Mouse (Mus musculus) MEL (cell line): ENCODE measurements at regions not wholly inside any gene's neighbourhood (a gene's known extent, or its start where the extent isn't known, plus 50 kb on each side); places are given as distances from the start of the nearest gene placed in this dataset.

Experiments
- DNase-seq: peaks from one replicate; pipeline ENCODE4 v3.0.0; 2011; ENCODE audit warnings: low read depth, low spot score
- H3K27ac ChIP-seq: 2 replicates; pipeline ENCODE4 v1.5.1; 2012; ENCODE audit warnings: low read depth, mild to moderate bottlenecking, control low read depth, low read length, moderate library complexity; ENCODE audit not compliant: control insufficient read depth
- H3K27me3 ChIP-seq, 2 experiments: fragments of 150-350 bp in 1 of 2; sonication (generic) in 1 of 2; 2 replicates each; pipeline ENCODE4 v1.6.1; 2012; ENCODE audit warnings: low read length in 2 of 2, mild to moderate bottlenecking in 2 of 2, improper control_type of control experiment in 1 of 2, moderate library complexity in 1 of 2; ENCODE audit not compliant: insufficient read depth in 2 of 2, control insufficient read depth in 1 of 2
- H3K36me3 ChIP-seq, 2 experiments: 2 replicates each; pipeline ENCODE4 v1.6.1; 2012 to 2014; ENCODE audit warnings: low read length in 2 of 2, improper control_type of control experiment in 1 of 2, inconsistent platforms in 1 of 2, mild to moderate bottlenecking in 1 of 2; ENCODE audit not compliant: insufficient read depth in 2 of 2, control insufficient read depth in 1 of 2
- H3K4me1 ChIP-seq, 2 experiments: fragments of 150-350 bp in 1 of 2; sonication (generic) in 1 of 2; 2 replicates each; pipeline ENCODE4 v1.6.1; 2012; ENCODE audit warnings: low read length in 2 of 2, improper control_type of control experiment in 1 of 2, mild to moderate bottlenecking in 1 of 2; ENCODE audit not compliant: insufficient read depth in 2 of 2, control insufficient read depth in 1 of 2
- H3K4me3 ChIP-seq, 2 experiments: fragments of 150-350 bp in 1 of 2; sonication (generic) in 1 of 2; 2 replicates each; pipeline ENCODE4 v1.5.1; 2012; ENCODE audit warnings: low read depth in 2 of 2, low read length in 2 of 2, mild to moderate bottlenecking in 2 of 2, moderate library complexity in 2 of 2, control low read depth in 1 of 2, improper control_type of control experiment in 1 of 2; ENCODE audit not compliant: control insufficient read depth in 1 of 2, insufficient read depth in 1 of 2
- H3K79me2 ChIP-seq: 2 replicates; pipeline ENCODE4 v1.6.1; 2012; ENCODE audit warnings: mild to moderate bottlenecking, low read length, moderate library complexity; ENCODE audit not compliant: control insufficient read depth, poor library complexity, insufficient read depth
- H3K9ac ChIP-seq: 2 replicates; pipeline ENCODE4 v1.6.1; 2012; ENCODE audit warnings: low read depth, mild to moderate bottlenecking, control low read depth, low read length, moderate library complexity; ENCODE audit not compliant: control insufficient read depth, poor library complexity, severe bottlenecking
- H3K9me3 ChIP-seq: fragments of 150-350 bp; sonication (generic); replicated peaks from 2 replicates; pipeline ENCODE4 v1.6.1; 2012; ENCODE audit warnings: mild to moderate bottlenecking, low read length, improper control_type of control experiment, moderate library complexity; ENCODE audit not compliant: insufficient read depth
- CHD1 ChIP-seq: IDR thresholded peaks from 2 replicates; pipeline ENCODE4 v1.6.1; 2012; ENCODE audit warnings: low read depth, mild to moderate bottlenecking, inconsistent platforms, low read length, improper control_type of control experiment
- E2F4 ChIP-seq: IDR thresholded peaks from 2 replicates; pipeline ENCODE4 v1.6.1; 2011; ENCODE audit warnings: low read depth, low read length, improper control_type of control experiment, borderline replicate concordance
- ELF1 ChIP-seq: IDR thresholded peaks from 2 replicates; pipeline ENCODE4 v1.6.1; 2014; ENCODE audit warnings: low read depth, mild to moderate bottlenecking, inconsistent platforms, low read length, improper control_type of control experiment, moderate library complexity
- EP300 ChIP-seq, 2 experiments: IDR thresholded peaks; 2 replicates each; pipeline ENCODE4 v1.6.1; 2011; ENCODE audit warnings: improper control_type of control experiment in 2 of 2, low read length in 2 of 2, low read depth in 1 of 2, mild to moderate bottlenecking in 1 of 2
- ETS1 ChIP-seq: IDR thresholded peaks from 2 replicates; pipeline ENCODE4 v1.6.1; 2012; ENCODE audit warnings: low read depth, mild to moderate bottlenecking, inconsistent platforms, low read length, improper control_type of control experiment, moderate library complexity
- GATA1 ChIP-seq: IDR thresholded peaks from 2 replicates; pipeline ENCODE4 v1.6.1; 2011; ENCODE audit warnings: low read depth, low read length, improper control_type of control experiment
- HCFC1 ChIP-seq: IDR thresholded peaks from 2 replicates; pipeline ENCODE4 v1.6.1; 2012; ENCODE audit warnings: low read depth, mild to moderate bottlenecking, inconsistent platforms, low read length, improper control_type of control experiment, moderate library complexity
- JUND ChIP-seq: IDR thresholded peaks from 2 replicates; pipeline ENCODE4 v1.6.1; 2011; ENCODE audit warnings: low read depth, mild to moderate bottlenecking, improper control_type of control experiment, low read length
- KAT2A ChIP-seq: conservative IDR thresholded peaks from 2 replicates; pipeline ENCODE4 v1.6.1; 2012; ENCODE audit warnings: low read depth, low read length, improper control_type of control experiment, inconsistent platforms
- MAFK ChIP-seq: IDR thresholded peaks from 2 replicates; pipeline ENCODE4 v1.6.1; 2011; ENCODE audit warnings: low read depth, mild to moderate bottlenecking, low read length, improper control_type of control experiment, borderline replicate concordance
- MYB ChIP-seq: IDR thresholded peaks from 2 replicates; pipeline ENCODE4 v1.6.1; 2011; ENCODE audit warnings: mild to moderate bottlenecking, low read depth, low read length, improper control_type of control experiment
- MYC ChIP-seq: IDR thresholded peaks from 2 replicates; pipeline ENCODE4 v1.6.1; 2011; ENCODE audit warnings: low read depth, mild to moderate bottlenecking, low read length, improper control_type of control experiment, moderate library complexity
- NELFE ChIP-seq: IDR thresholded peaks from 2 replicates; pipeline ENCODE4 v1.6.1; 2011; ENCODE audit warnings: low read depth, low read length, improper control_type of control experiment
- RCOR1 ChIP-seq: IDR thresholded peaks from 2 replicates; pipeline ENCODE4 v1.6.1; 2012; ENCODE audit warnings: low read depth, mild to moderate bottlenecking, inconsistent platforms, low read length, improper control_type of control experiment
- SIN3A ChIP-seq: IDR thresholded peaks from 2 replicates; pipeline ENCODE4 v1.6.1; 2012; ENCODE audit warnings: low read length, improper control_type of control experiment, inconsistent platforms
- TAL1 ChIP-seq: IDR thresholded peaks from 2 replicates; pipeline ENCODE4 v1.6.1; 2012; ENCODE audit warnings: mild to moderate bottlenecking, inconsistent platforms, low read length, moderate library complexity, mixed read lengths
- TBP ChIP-seq: IDR thresholded peaks from 2 replicates; pipeline ENCODE4 v1.8.0; 2011; ENCODE audit warnings: low read depth, low read length, improper control_type of control experiment
- TCF12 ChIP-seq: IDR thresholded peaks from 2 replicates; pipeline ENCODE4 v1.6.1; 2014; ENCODE audit warnings: low read depth, mild to moderate bottlenecking, inconsistent platforms, low read length, improper control_type of control experiment, moderate library complexity
- USF1 ChIP-seq: IDR thresholded peaks from 2 replicates; pipeline ENCODE4 v1.6.1; 2014; ENCODE audit warnings: low read depth, mild to moderate bottlenecking, inconsistent platforms, low read length, improper control_type of control experiment, moderate library complexity
- ZKSCAN1 ChIP-seq: IDR thresholded peaks from 2 replicates; pipeline ENCODE4 v1.6.1; 2012; ENCODE audit warnings: low read depth, mild to moderate bottlenecking, inconsistent platforms, low read length, improper control_type of control experiment, moderate library complexity
- ZMIZ1 ChIP-seq: IDR thresholded peaks from 2 replicates; pipeline ENCODE4 v1.6.1; 2012; ENCODE audit warnings: low read depth, mild to moderate bottlenecking, inconsistent platforms, low read length, improper control_type of control experiment, moderate library complexity
- ZNF384 ChIP-seq: IDR thresholded peaks from 2 replicates; pipeline ENCODE4 v1.6.1; 2012; ENCODE audit warnings: low read depth, mild to moderate bottlenecking, inconsistent platforms, low read length, improper control_type of control experiment

- peak; percentile 47 for DNase-seq
- TF ChIP-seq USF1 (peak; percentile 31; the same call in 1 of the 2 replicates), RCOR1 (no peak)
- TF ChIP-seq, all 39 proteins: peak for 1
- H3K4me3 ChIP-seq, result no peak overlapping the region
- H3K36me3 ChIP-seq, result peaks cover 0 to 35% of the 10 kb centered on the region in 2 experiments; a peak in 2 of 4 replicates
- H3K27me3 ChIP-seq, result no peaks in the 10 kb centered on the region
- H3K4me1 ChIP-seq, result peaks cover 20 to 41% of the 10 kb centered on the region in 2 experiments
- H3K9me3 ChIP-seq, result no peaks in the 10 kb centered on the region
- H3K27ac ChIP-seq, result peak overlapping the region; percentile 65
- H3K79me2 ChIP-seq, result no peaks in the 10 kb centered on the region; the same call in 1 of the 2 replicates
- H3K9ac ChIP-seq, result peak overlapping the region; percentile 50
Observed at GRCm38 (mm10) chr13:111936081-111936857, 127.5 kb upstream of the Map3k1 start.

- TF ChIP-seq ZNF384 (0 out of 2 replicates have a peak, but pooled peaks have one; percentile 25), USF1 (no peak)
- no peak overlapping the region for H3K9ac ChIP-seq
- no peaks in the 10 kb centered on the region for H3K27me3 ChIP-seq
- H3K9me3 ChIP-seq, result no peaks in the 10 kb centered on the region
- H3K79me2 ChIP-seq, result no peaks in the 10 kb centered on the region; the same call in 1 of the 2 replicates
- H3K36me3 ChIP-seq, result peaks cover 0 to 36% of the 10 kb centered on the region in 2 experiments; a peak in 2 of 4 replicates
- H3K27ac ChIP-seq, result no peak overlapping the region
- peaks cover 23 to 40% of the 10 kb centered on the region in 2 experiments for H3K4me1 ChIP-seq
- no peak overlapping the region for H3K4me3 ChIP-seq
- DNase-seq, result no peak
Observed at GRCm38 (mm10) chr13:111936983-111937382, 128.2 kb upstream of the Map3k1 start.

- peak overlapping the region; percentile 96 for H3K27ac ChIP-seq
- peaks cover 26 to 42% of the 10 kb centered on the region in 2 experiments for H3K4me1 ChIP-seq
- H3K9ac ChIP-seq, result peak overlapping the region; percentile 66
- H3K79me2 ChIP-seq, result no peaks in the 10 kb centered on the region; the same call in 1 of the 2 replicates
- H3K4me3 ChIP-seq, result peak overlapping the region; percentile 37 to 55
- peaks cover 0 to 41% of the 10 kb centered on the region in 2 experiments; a peak in 2 of 4 replicates for H3K36me3 ChIP-seq
- H3K9me3 ChIP-seq, result no peaks in the 10 kb centered on the region
- TF ChIP-seq ZKSCAN1 (no peak), HCFC1 (no peak), ZNF384 (peak; percentile 67), ZMIZ1 (no peak), CHD1 (no peak), EP300 (IDR thresholded peaks at IDR 0.05; ENCODE audit: low read depth in 1 of 2, low read length in 2 of 2) (peak; percentile 66 to 67; a peak in 2 of 4 replicates), ELF1 (no peak), GATA1 (peak; percentile 73), MYB (no peak), TBP (no peak), TCF12 (peak; percentile 84), E2F4 (no peak), KAT2A (no peak), ETS1 (peak; percentile 77), TAL1 (peak; percentile 78), MYC (no peak), SIN3A (peak; percentile 52; the same call in 1 of the 2 replicates), JUND (no peak), RCOR1 (peak; percentile 48; the same call in 1 of the 2 replicates), NELFE (peak; percentile 21; the same call in 1 of the 2 replicates), MAFK (no peak)
- H3K27me3 ChIP-seq, result no peaks in the 10 kb centered on the region
- DNase-seq, result peak; percentile 59
Observed at GRCm38 (mm10) chr13:111938896-111939422, 130.2 kb upstream of the Map3k1 start.
